Mouse (Mus musculus) retina, postnatal 1 day (tissue): ENCODE results near the gene Arhgap24.

Experiments used
- DNase-seq: peaks from one replicate; pipeline ENCODE4 v3.0.0-alpha.2; 2012

Arhgap24 gene

DNA sequence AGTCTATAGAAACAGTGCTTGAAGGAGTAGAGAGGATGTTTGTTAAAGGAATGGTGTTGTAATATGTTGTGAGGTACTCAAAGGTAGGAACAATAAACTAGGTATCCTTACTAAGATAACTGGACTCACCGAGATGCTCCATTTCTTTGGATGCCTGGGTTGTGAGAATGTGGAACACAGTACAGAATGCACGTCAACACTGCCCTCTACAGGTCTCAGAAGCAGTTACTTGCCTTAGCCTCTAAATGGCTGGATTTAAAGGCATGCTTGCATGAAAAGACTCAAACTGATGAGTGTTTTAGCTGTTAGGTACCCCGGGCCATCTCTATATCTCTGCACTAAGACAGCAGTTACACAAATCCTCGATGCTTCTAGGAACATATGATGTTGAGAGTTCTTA lies 211.3 kb downstream of the Arhgap24 start:
- peak; percentile 83 for DNase-seq

DNA sequence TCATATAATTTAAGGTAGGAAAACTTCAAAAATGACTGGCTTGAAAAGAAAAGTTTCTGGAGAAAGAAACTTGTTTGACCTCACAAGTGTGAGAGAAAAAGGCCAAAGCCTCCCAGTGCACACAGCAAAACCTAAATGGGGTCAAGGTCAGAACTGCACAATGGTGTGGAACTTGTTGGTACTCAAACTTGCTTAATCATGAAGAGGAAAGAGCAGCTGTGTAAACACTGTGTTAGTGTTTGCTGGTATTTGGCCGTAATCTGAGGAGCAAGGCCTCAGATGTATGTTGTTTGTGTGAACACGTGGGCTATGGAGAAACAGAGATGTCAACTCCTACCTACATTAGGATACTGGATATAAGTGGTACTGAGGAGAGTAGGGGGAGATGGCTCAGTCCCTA lies 212.0 kb downstream of the Arhgap24 start:
- DNase-seq: no peak

GRCm38 (mm10) chr5:102693871-102694270 lies 212.7 kb downstream of the Arhgap24 start:
- no peak for DNase-seq

GRCm38 (mm10) chr5:102697784-102698183 lies 216.6 kb downstream of the Arhgap24 start:
- DNase-seq: no peak

GRCm38 (mm10) chr5:102698396-102698795 lies 217.2 kb downstream of the Arhgap24 start:
- no peak for DNase-seq

DNA sequence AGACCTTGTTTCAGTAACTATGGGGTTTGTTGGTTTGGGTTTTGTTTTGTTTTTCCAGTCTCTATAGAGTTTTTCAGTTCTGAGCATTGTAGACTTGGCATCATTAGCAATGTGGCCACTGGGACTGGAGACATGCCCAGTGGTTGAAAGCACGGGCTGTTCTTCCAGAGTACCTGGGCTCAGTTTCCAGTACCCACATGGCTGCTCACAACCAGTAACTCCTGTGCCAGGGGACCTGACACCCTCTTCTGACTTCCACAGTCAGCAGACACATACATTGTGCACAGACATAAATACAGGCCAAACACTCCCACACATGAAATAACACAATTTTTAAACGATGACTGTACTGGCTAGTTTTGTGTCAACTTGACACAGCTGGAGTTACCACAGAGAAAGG lies 217.7 kb downstream of the Arhgap24 start:
- DNase-seq: no peak

GRCm38 (mm10) chr5:102702581-102702980 lies 221.4 kb downstream of the Arhgap24 start:
- DNase-seq: no peak

DNA sequence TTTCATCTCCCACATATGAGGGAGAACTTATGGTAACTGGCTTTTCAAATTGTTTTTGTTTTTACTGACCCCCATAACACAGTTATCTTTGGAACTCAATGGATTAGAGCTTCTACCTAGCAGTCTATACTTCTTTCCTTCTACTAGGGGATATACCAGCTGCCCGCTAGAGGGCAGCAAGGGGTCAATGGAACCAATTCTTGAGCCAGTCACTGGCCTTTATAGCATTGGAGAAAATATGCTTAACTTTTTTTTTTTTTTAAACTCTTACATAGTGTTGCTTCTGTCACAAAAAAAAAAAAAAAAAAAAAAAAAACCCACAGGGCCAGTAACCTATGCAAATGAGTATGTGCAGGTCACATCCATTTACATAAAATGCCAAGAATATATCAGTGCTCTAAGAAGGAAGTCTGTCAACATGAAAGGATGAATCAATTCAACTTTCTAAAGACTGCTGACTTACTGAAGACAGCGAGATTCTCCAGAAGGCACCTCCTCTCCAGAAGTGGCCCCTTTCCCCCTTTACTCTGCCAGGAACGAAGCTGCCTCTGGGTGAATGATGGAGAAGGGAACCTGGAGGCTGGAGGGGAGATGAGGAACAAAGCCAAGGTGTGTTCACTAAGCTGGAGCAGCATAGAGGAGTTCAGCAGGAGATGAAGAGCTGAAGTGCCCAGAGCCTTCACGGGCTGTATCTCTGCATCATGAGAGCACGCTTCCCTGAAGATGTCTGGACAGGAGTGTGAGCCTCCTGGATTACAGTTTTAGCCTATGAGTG lies 222.3 kb downstream of the Arhgap24 start:
- peak; percentile 74 for DNase-seq

- DNase-seq: no peak
Measured at GRCm38 (mm10) chr5:102705170-102705569, 224.0 kb downstream of the Arhgap24 start.

- DNase-seq: no peak
Measured at GRCm38 (mm10) chr5:102710336-102710735, 229.1 kb downstream of the Arhgap24 start.

DNA sequence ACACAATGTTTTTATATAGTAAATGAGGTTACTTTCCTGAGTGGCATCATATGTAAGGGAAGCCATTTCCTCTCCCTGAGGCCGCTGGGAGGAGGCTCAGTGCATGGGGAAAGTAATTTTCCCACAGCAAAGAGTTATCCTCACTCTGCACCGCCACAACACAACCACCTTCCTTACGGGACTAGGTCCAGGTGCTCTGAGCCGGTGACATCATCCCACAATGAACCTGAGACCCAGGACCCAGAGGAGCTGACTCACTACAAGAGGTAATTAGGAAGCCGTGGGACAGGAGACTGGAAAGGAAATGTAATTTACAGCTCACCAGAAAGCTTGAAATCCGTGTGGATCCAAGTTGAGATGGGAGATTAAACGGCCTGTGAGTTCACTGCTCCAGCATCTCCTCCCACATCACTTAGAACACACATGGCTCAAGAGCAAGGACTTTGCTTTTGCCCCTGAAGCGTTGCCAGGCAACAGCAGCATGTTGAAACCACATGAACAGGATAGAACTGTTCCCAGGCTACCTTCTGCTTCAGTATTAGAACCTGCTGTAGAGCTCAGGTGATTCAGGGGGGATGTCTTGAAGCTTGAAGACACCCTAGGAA lies 238.3 kb downstream of the Arhgap24 start:
- DNase-seq: no peak

GRCm38 (mm10) chr5:102723558-102723957 lies 242.4 kb downstream of the Arhgap24 start:
- DNase-seq: no peak

GRCm38 (mm10) chr5:102724813-102725348 lies 243.7 kb downstream of the Arhgap24 start:
- DNase-seq: no peak

- no peak for DNase-seq
Measured at GRCm38 (mm10) chr5:102725365-102725764, 244.2 kb downstream of the Arhgap24 start.

DNA sequence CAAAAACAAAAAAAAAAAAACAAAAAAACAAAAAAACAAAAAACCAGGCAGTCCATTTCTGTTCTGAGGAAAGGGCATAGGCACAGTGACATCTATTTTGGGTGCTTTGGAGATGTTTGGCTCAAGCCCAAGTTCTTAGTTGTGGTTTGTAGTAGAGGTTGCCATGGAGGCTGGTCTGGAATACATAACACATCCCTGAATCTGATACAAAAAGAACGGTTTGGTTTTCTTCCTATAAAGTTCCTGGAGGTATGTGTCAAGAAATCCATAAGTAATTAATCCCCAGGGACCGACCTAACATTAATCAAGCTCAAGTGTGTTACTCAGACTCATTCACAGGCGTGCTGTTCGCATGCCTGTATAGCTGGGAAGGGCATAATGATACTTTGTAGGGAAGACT lies 245.8 kb downstream of the Arhgap24 start:
- DNase-seq: no peak

DNA sequence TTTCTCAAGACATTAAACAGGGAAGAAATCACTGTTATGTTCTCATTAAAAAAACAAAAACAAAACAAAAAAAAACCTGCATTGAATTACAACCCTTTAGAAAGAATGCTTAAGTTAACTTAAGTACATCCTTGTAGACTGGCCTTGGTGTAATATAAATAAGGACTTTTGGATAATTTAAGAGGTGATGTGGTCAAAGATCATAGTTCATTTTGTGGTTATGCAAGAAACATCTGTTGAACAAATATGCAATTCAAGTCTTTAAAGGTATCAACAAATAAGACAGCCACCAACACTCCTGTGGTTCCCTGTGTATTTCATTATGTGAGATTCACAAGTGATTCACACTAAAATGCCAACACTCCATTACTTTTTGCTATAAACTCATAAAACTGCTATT lies 247.3 kb downstream of the Arhgap24 start:
- no peak for DNase-seq

- DNase-seq: no peak
Measured at GRCm38 (mm10) chr5:102729476-102729875, 248.3 kb downstream of the Arhgap24 start.

DNA sequence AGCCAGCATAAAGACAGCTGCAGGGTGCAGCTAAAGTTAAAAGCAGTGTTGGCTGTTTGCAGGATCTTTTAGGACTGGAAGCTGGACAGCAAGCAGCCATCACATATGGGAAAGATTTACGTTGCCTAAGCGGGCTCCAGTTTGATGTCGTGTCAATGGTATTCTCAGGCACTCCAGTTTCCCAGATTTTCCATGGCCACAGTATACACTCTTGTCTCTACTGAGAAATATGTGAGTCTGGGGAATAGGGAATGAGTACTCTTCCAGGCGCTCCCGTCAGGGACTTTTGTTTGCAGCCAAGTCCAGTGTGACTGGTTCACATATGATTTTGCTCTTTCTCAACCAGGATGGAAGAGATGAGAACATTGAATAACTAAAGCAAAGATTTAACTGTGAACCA lies 254.9 kb downstream of the Arhgap24 start:
- DNase-seq: no peak

- DNase-seq: no peak
Measured at GRCm38 (mm10) chr5:102742554-102743255, 261.5 kb downstream of the Arhgap24 start.

GRCm38 (mm10) chr5:102743436-102743835 lies 262.2 kb downstream of the Arhgap24 start:
- no peak for DNase-seq

GRCm38 (mm10) chr5:102744051-102744450 lies 262.9 kb downstream of the Arhgap24 start:
- DNase-seq: no peak

DNA sequence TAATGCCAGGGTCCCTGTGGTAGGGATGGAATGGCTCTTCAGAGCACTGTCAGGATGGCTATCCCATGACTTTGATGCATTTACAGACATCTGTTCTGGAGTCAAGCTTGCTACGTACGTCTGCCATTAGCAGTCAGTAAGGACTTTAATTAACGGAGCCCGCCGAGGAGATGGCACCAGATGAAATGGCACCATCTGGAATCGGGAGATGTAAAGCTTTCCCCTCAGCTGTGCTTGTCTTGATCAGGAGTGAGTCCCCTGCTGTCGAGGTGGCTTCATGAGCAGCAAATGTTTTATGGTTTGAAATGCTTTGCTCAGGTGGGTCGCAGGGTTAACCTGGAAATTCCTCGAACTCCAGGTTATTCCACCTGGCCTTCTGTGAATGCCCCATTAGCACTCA lies 267.0 kb downstream of the Arhgap24 start:
- no peak for DNase-seq

- DNase-seq: no peak
Measured at GRCm38 (mm10) chr5:102749020-102749419, 267.8 kb downstream of the Arhgap24 start.

- no peak for DNase-seq
Measured at GRCm38 (mm10) chr5:102750674-102751073, 269.5 kb downstream of the Arhgap24 start.
